Mouse (Mus musculus): ENCODE results near the gene 1700019D03Rik. TPM values are rescaled to one million over a fixed set of nuclear protein-coding genes. Genes with fewer than 3 reads are reported as not detected.

Gene 1700019D03Rik
- 5.0 and 6.1 TPM in 2 replicates for polyA plus RNA-seq (2016; fragmentation: Nextera tagmentation; extraction: Ambion mirVana)

DNA sequence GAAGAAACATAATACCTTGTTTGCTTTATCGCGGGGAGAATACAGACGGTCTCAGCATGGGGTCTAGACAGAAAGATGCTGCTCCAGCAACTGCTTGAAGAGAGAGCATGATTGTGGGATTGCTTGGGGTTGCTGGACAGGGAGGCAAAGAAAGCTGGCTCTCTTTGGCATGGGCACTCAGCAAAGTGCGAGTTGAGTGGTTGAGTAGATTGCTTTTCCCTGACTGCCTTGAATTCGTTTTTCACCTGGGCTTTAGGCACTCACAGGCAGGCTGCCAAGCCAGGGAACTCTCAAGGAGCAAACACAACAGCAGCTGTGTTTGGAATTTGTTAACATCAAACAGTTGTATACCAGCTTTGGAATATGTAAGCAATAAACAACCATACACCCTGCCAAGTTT lies at the start of gene 1700019D03Rik:
Gene 1700019D03Rik, minus strand, starts transcription at position 101 of the 400 bp plus-strand sequence.
- H3K9me3 ChIP-seq (replicated peaks), result no peaks in the 10 kb centered on the region
- H3K4me3 ChIP-seq, result no peak within 1 kb of the TSS
- no peak within 1 kb of the TSS for H3K4me2 ChIP-seq (replicated peaks)
- no peak within 1 kb of the TSS for H3K27ac ChIP-seq
- H3K36me3 ChIP-seq, result no peaks in the 10 kb centered on the region
- H3K9ac ChIP-seq, result no peak within 1 kb of the TSS
- no peaks in the 10 kb centered on the region for H3K27me3 ChIP-seq
- 65% methylated on average over 5 of the region's 5 CpGs for WGBS
- no peak for ATAC-seq (ENCODE audit: low FRiP score)
- H3K4me1 ChIP-seq, result no peaks in the 10 kb centered on the region

GRCm38 (mm10) chr1:53063921-53064320 lies 43.9 kb upstream of the 1700019D03Rik start:
- H3K4me1 ChIP-seq, result peaks cover 11% of the 10 kb centered on the region; the same call in 1 of the 2 replicates
- no peak for ATAC-seq (ENCODE audit: low FRiP score)
- no peak overlapping the region for H3K27ac ChIP-seq
- H3K4me2 ChIP-seq (replicated peaks), result no peak overlapping the region
- 84% methylated on average over 4 of the region's 4 CpGs for WGBS
- H3K9ac ChIP-seq, result no peak overlapping the region
- no peaks in the 10 kb centered on the region for H3K9me3 ChIP-seq (replicated peaks)
- no peak overlapping the region for H3K4me3 ChIP-seq
- H3K27me3 ChIP-seq, result no peaks in the 10 kb centered on the region
- no peaks in the 10 kb centered on the region for H3K36me3 ChIP-seq

GRCm38 (mm10) chr1:53061871-53062608 lies 42.1 kb upstream of the 1700019D03Rik start:
- WGBS, result 63% methylated on average over 13 of the region's 13 CpGs
- ATAC-seq (ENCODE audit: low FRiP score), result no peak
- Histone ChIP-seq H3K27ac (no peak overlapping the region), H3K4me2 (replicated peaks) (0 out of 2 replicates have a peak overlapping the region, but pooled peaks have one; percentile 1), H3K36me3 (no peaks in the 10 kb centered on the region), H3K9me3 (replicated peaks) (no peaks in the 10 kb centered on the region), H3K4me3 (no peak overlapping the region), H3K4me1 (peaks cover 11% of the 10 kb centered on the region; the same call in 1 of the 2 replicates), H3K9ac (no peak overlapping the region), H3K27me3 (no peaks in the 10 kb centered on the region)

DNA sequence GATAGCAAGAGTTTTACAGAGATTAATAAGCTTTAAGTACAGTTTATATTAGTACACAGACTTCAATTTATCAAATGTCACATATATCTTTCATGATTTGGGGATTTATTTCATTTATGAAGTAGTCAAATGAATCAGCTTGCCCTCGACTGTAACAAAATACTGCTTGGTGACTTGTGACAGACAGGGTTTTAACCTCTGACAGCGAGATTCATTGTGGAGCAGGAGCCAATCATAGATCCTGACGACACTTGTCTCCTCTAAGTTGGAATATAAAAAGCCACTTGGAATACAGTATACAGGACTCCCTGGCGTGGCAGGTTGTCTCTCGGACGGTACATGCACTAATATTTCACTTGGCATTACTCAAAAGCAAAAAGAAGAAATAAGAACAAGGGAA lies 41.4 kb upstream of the 1700019D03Rik start, which contains the start of gene Mstn:
Gene Mstn, plus strand, starts transcription at position 301 of the 400 bp plus-strand sequence.
- H3K27me3 ChIP-seq, result no peaks in the 10 kb centered on the region
- WGBS, result 64% methylated on average over 6 of the region's 6 CpGs
- H3K9me3 ChIP-seq (replicated peaks), result no peaks in the 10 kb centered on the region; the same call in 1 of the 2 replicates
- H3K36me3 ChIP-seq, result no peaks in the 10 kb centered on the region
- H3K4me1 ChIP-seq, result peaks cover 11% of the 10 kb centered on the region; the same call in 1 of the 2 replicates
- 0 out of 2 replicates have a peak within 1 kb of the TSS, but pooled peaks have one; percentile 1 for H3K4me2 ChIP-seq (replicated peaks)
- no peak within 1 kb of the TSS for H3K4me3 ChIP-seq
- H3K9ac ChIP-seq, result no peak within 1 kb of the TSS
- ATAC-seq (ENCODE audit: low FRiP score), result no peak
- H3K27ac ChIP-seq, result no peak within 1 kb of the TSS

DNA sequence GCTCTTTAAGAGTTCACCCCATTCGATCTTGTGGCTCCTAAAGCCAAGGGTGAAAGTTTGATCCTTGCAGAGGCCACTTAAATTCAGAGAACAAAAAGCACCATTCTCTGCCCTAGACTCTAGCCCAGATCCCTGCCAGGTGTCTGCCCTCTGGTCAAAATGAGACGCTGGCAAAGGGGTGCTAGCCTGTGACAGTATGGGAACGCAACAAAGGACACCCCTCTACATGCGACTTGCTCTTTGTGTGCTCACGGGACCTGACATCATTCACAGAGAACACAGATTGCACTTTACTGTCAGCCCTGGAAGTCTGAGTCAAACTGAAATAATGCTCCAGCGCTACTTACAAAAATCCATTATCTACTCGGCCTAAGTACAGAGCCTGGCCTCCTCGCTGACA lies 40.5 kb upstream of the 1700019D03Rik start:
- Histone ChIP-seq H3K36me3 (no peaks in the 10 kb centered on the region), H3K27ac (no peak overlapping the region), H3K27me3 (no peaks in the 10 kb centered on the region), H3K4me2 (replicated peaks) (no peak overlapping the region), H3K9ac (no peak overlapping the region), H3K9me3 (replicated peaks) (no peaks in the 10 kb centered on the region; the same call in 1 of the 2 replicates), H3K4me1 (peaks cover 11% of the 10 kb centered on the region; the same call in 1 of the 2 replicates), H3K4me3 (no peak overlapping the region)
- 43% methylated on average over 8 of the region's 8 CpGs for WGBS
- peak; percentile 46; the same call in 1 of the 2 replicates for ATAC-seq (ENCODE audit: low FRiP score)

- no peaks in the 10 kb centered on the region for H3K27me3 ChIP-seq
- no peak overlapping the region for H3K9ac ChIP-seq
- H3K4me2 ChIP-seq (replicated peaks), result no peak overlapping the region
- H3K4me1 ChIP-seq, result peaks cover 11% of the 10 kb centered on the region; the same call in 1 of the 2 replicates
- WGBS, result 78% methylated on average over 5 of the region's 5 CpGs
- ATAC-seq (ENCODE audit: low FRiP score), result no peak
- H3K9me3 ChIP-seq (replicated peaks), result no peaks in the 10 kb centered on the region; the same call in 1 of the 2 replicates
- no peaks in the 10 kb centered on the region for H3K36me3 ChIP-seq
- H3K27ac ChIP-seq, result no peak overlapping the region
- no peak overlapping the region for H3K4me3 ChIP-seq
Measured at GRCm38 (mm10) chr1:53059106-53059505, 39.1 kb upstream of the 1700019D03Rik start.

DNA sequence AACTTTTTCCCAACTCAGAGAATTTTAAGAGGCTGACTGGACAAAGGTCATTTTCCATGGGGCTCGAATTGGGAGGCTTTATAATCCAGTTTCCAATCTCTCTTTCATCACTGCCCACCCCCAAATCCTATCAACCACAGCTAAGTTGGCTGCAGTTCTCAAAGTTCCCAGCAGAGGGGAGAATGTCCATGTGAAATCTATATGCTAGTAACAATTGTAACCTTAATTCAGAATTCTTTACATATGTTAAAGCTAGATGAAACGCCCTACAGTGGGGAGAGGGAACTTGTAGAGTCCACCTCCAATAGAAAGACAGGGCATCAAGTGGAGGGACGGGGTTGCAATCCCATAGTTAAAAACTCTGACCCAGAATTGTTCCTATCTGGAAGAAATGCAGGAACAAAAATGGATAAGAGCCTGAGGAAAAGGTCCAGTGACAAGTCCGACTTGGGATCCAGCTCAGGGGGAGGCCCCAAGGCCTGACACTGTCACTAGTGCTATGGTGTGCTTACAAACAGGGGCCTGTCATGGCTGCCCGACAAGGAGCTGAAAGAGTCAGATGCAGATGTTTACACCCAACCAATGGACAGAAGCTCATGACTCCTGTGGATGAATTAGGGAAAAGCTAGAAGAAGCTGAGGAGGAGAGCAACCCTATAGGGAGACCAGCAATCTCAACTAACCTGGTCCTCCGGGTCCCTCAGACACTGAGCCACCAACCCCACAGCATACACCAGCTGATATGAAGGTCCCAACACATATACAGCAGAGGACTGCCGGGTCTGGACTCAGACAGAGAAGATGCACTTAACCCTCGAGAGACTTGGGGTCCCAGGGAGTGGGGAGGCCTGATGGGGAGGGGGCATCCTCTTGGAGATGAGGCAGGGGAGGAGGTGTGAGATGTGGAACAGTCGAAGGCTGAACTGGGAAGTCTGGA lies 33.4 kb upstream of the 1700019D03Rik start:
- no peaks in the 10 kb centered on the region for H3K4me1 ChIP-seq
- H3K4me2 ChIP-seq (replicated peaks), result no peak overlapping the region
- 50% methylated on average over 9 of the region's 9 CpGs for WGBS
- no peak overlapping the region for H3K9ac ChIP-seq
- H3K36me3 ChIP-seq, result no peaks in the 10 kb centered on the region
- no peak overlapping the region for H3K4me3 ChIP-seq
- H3K9me3 ChIP-seq (replicated peaks), result no peaks in the 10 kb centered on the region; the same call in 1 of the 2 replicates
- H3K27ac ChIP-seq, result no peak overlapping the region
- ATAC-seq (ENCODE audit: low FRiP score), result peak; percentile 67; the same call in 1 of the 2 replicates
- no peaks in the 10 kb centered on the region for H3K27me3 ChIP-seq

GRCm38 (mm10) chr1:53049763-53050427 lies 29.9 kb upstream of the 1700019D03Rik start:
- Histone ChIP-seq H3K4me2 (replicated peaks) (no peak overlapping the region), H3K9ac (no peak overlapping the region), H3K27ac (no peak overlapping the region), H3K4me1 (no peaks in the 10 kb centered on the region), H3K36me3 (no peaks in the 10 kb centered on the region), H3K4me3 (no peak overlapping the region), H3K9me3 (replicated peaks) (no peaks in the 10 kb centered on the region), H3K27me3 (no peaks in the 10 kb centered on the region)
- no peak for ATAC-seq (ENCODE audit: low FRiP score)
- 81% methylated on average over 8 of the region's 8 CpGs for WGBS

- H3K27ac ChIP-seq, result no peak overlapping the region
- no peak overlapping the region for H3K4me3 ChIP-seq
- 91% methylated on average over 5 of the region's 5 CpGs for WGBS
- no peaks in the 10 kb centered on the region for H3K9me3 ChIP-seq (replicated peaks)
- no peaks in the 10 kb centered on the region for H3K27me3 ChIP-seq
- ATAC-seq (ENCODE audit: low FRiP score), result no peak
- no peaks in the 10 kb centered on the region for H3K36me3 ChIP-seq
- no peaks in the 10 kb centered on the region for H3K4me1 ChIP-seq
- no peak overlapping the region for H3K4me2 ChIP-seq (replicated peaks)
- H3K9ac ChIP-seq, result no peak overlapping the region
Measured at GRCm38 (mm10) chr1:53037443-53037871, 17.5 kb upstream of the 1700019D03Rik start.

GRCm38 (mm10) chr1:53032550-53032949 lies 12.6 kb upstream of the 1700019D03Rik start:
- no peak for ATAC-seq (ENCODE audit: low FRiP score)
- H3K9ac ChIP-seq, result no peak overlapping the region
- H3K27me3 ChIP-seq, result no peaks in the 10 kb centered on the region
- no peaks in the 10 kb centered on the region for H3K36me3 ChIP-seq
- H3K9me3 ChIP-seq (replicated peaks), result no peaks in the 10 kb centered on the region
- no peak overlapping the region for H3K4me3 ChIP-seq
- H3K4me1 ChIP-seq, result no peaks in the 10 kb centered on the region
- no peak overlapping the region for H3K27ac ChIP-seq
- no peak overlapping the region for H3K4me2 ChIP-seq (replicated peaks)

DNA sequence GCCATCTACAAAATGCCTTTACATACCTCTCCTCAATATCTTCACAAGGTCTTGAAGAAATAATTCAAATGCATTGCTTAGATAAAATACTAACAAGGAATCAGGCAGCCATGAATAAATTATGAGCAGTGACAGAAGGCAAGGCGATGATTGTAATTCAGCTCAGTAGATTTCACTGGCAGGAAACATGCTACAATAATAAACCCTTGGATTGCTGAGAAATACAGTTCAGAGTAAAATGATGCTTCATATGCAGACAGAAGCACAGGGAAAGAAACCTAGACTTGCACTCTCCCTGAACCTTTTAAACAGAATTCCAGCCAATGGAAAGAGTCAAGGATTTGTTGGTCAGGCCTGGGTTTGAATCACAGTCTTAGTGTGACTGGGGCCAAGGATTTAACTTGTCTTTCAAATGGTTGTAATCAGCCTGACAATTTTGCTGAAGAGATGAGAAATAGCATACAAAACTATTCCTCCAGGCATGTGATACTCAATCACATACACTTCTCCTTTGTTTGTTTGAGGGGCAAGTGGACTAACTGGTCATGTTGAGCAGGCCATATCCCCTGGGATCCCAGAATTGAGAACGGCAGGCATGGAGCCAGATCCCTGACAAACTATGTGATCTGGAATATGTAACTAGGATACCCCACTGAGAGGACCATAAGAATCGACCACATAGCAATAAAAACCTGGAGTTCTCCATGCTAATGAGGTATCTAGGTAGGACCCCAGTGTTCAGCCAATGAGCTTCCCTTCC lies 1.1 kb downstream of the 1700019D03Rik start:
- H3K4me3 ChIP-seq, result no peak overlapping the region
- 62% methylated on average over 3 of the region's 3 CpGs for WGBS
- H3K27ac ChIP-seq, result no peak overlapping the region
- H3K27me3 ChIP-seq, result no peaks in the 10 kb centered on the region
- H3K4me2 ChIP-seq (replicated peaks), result no peak overlapping the region
- no peaks in the 10 kb centered on the region for H3K9me3 ChIP-seq (replicated peaks)
- ATAC-seq (ENCODE audit: low FRiP score), result no peak
- H3K36me3 ChIP-seq, result no peaks in the 10 kb centered on the region
- H3K4me1 ChIP-seq, result no peaks in the 10 kb centered on the region
- no peak overlapping the region for H3K9ac ChIP-seq

Measured in hindbrain, embryonic 12.5 days (tissue).